Mouse (Mus musculus): ENCODE measurements around the gene Pml. TPM values are rescaled to one million over a fixed set of nuclear protein-coding genes. Genes with fewer than 3 reads are reported as not detected.
A peak's percentile ranks its signal among the peaks of the same experiment; 100 is the strongest.

Pml gene
- polyA plus RNA-seq, 1 experiment from 2014 or later: 2.7 TPM

DNA sequence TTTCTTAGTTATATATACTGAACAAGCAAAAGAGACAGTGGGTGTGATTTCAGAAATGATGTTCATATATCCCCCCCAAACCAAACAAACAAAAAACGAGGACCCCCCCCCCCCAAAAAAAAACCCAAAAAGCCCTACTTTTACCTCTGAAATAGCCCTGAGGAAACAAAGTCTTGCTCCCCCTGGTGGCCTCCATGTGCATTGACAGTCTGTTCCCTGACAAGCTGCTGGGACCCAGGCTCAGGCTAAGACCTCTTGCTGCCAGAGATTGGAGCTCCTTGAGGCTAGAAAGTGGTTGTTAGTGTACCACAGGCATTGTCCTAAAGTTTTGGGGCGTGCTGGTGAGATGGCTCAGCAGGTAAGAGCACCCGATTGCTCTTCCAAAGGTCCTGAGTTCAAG, 32.0 kb upstream of the Pml start:
- H3K9me3 ChIP-seq (ENCODE audit: control insufficient read depth, low read length): no peaks in the 10 kb centered on the region
- no peaks in the 10 kb centered on the region for H3K36me3 ChIP-seq (ENCODE audit: control insufficient read depth, insufficient read depth, low read length)
- no peak for ATAC-seq (ENCODE audit: low read depth)
- H3K4me1 ChIP-seq (ENCODE audit: control insufficient read depth, insufficient read depth, low read length): no peaks in the 10 kb centered on the region
- H3K27me3 ChIP-seq (ENCODE audit: control insufficient read depth, insufficient read depth, low read length): no peaks in the 10 kb centered on the region
- H3K4me3 ChIP-seq (ENCODE audit: low read depth, low read length): no peak overlapping the region
- no peak overlapping the region for H3K9ac ChIP-seq (replicated peaks; ENCODE audit: low read depth, low read length)
- H3K27ac ChIP-seq (ENCODE audit: low read depth, low read length): no peak overlapping the region
- no peak overlapping the region for H3K4me2 ChIP-seq (ENCODE audit: low read depth, low read length)
- 56% methylated on average over 3 of the region's 3 CpGs for WGBS

DNA sequence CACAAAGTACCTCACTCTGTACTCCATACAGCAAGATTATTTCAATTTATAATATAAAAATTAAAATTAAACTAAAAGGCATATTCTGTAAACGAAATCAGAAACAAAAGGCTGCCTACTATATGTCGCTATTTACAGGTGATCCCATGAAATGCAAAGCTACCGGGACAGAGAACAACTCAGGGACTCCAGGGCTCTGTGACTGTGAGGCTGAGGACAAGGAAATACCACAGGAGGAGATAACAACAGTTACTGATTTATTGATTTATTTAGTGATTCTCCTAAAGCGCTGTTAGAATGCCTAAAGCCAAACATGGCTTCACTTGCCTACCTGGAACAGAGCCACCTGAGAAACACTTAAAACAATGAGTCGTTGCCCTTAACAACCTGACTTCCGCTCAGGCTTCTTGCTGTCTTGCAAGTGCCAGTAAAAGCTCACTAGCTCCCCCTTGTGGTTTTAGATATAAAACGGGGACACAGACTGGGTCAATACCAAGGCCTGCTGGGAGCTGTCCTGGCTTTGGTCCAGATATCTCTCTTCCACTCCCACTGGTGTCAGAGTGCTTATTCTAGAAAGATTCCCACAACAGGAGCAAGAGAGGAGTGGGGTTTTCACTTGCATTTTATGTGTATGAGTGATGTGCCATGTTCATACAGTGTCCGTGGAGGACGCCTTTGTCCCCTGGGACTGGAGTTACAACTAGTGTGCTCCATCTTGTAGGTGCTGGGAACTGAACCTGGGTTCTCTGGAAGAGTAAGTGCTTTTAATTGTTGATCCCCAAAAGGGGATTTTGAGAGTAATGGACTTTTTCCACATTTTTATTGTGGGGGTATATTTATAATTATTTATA, 30.9 kb upstream of the Pml start:
- no peak overlapping the region for H3K27ac ChIP-seq (ENCODE audit: low read depth, low read length)
- H3K9ac ChIP-seq (replicated peaks; ENCODE audit: low read depth, low read length): no peak overlapping the region
- no peaks in the 10 kb centered on the region for H3K27me3 ChIP-seq (ENCODE audit: control insufficient read depth, insufficient read depth, low read length)
- no peaks in the 10 kb centered on the region for H3K36me3 ChIP-seq (ENCODE audit: control insufficient read depth, insufficient read depth, low read length)
- 37% methylated on average over 9 of the region's 9 CpGs for WGBS
- H3K9me3 ChIP-seq (ENCODE audit: control insufficient read depth, low read length): no peaks in the 10 kb centered on the region
- peak; percentile 77; the same call in 1 of the 2 replicates for ATAC-seq (ENCODE audit: low read depth)
- no peak overlapping the region for H3K4me2 ChIP-seq (ENCODE audit: low read depth, low read length)
- H3K4me1 ChIP-seq (ENCODE audit: control insufficient read depth, insufficient read depth, low read length): 0 out of 2 replicates have a peak, but pooled peaks cover 4% of the 10 kb centered on the region
- no peak overlapping the region for H3K4me3 ChIP-seq (ENCODE audit: low read depth, low read length)

DNA sequence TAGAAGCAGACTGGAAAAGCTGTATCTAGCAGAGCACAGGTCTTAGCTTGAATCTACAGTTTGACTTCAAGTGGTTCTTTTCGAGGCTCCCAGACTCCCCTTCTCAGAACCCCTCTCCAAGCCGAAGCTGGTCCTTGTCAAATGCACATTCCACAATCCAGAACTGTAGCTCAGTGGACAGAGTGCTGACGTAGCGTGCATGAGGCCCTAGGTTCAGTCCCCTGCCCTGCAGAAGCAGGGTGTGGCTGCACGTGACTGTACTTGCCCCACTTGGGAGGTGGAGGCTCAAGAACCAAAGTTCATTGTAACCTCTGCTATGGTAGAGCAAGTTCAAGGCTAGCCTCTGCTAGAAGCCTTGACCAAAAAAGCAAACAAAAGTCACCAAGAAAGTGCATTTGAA, 30.2 kb upstream of the Pml start:
- H3K9ac ChIP-seq (replicated peaks; ENCODE audit: low read depth, low read length): no peak overlapping the region
- H3K36me3 ChIP-seq (ENCODE audit: control insufficient read depth, insufficient read depth, low read length): no peaks in the 10 kb centered on the region
- H3K4me2 ChIP-seq (ENCODE audit: low read depth, low read length): no peak overlapping the region
- H3K27ac ChIP-seq (ENCODE audit: low read depth, low read length): no peak overlapping the region
- WGBS: 59% methylated on average over 5 of the region's 5 CpGs
- H3K27me3 ChIP-seq (ENCODE audit: control insufficient read depth, insufficient read depth, low read length): no peaks in the 10 kb centered on the region
- no peaks in the 10 kb centered on the region for H3K9me3 ChIP-seq (ENCODE audit: control insufficient read depth, low read length)
- ATAC-seq (ENCODE audit: low read depth): no peak
- no peak overlapping the region for H3K4me3 ChIP-seq (ENCODE audit: low read depth, low read length)
- peaks cover 7% of the 10 kb centered on the region; the same call in 1 of the 2 replicates for H3K4me1 ChIP-seq (ENCODE audit: control insufficient read depth, insufficient read depth, low read length)

DNA sequence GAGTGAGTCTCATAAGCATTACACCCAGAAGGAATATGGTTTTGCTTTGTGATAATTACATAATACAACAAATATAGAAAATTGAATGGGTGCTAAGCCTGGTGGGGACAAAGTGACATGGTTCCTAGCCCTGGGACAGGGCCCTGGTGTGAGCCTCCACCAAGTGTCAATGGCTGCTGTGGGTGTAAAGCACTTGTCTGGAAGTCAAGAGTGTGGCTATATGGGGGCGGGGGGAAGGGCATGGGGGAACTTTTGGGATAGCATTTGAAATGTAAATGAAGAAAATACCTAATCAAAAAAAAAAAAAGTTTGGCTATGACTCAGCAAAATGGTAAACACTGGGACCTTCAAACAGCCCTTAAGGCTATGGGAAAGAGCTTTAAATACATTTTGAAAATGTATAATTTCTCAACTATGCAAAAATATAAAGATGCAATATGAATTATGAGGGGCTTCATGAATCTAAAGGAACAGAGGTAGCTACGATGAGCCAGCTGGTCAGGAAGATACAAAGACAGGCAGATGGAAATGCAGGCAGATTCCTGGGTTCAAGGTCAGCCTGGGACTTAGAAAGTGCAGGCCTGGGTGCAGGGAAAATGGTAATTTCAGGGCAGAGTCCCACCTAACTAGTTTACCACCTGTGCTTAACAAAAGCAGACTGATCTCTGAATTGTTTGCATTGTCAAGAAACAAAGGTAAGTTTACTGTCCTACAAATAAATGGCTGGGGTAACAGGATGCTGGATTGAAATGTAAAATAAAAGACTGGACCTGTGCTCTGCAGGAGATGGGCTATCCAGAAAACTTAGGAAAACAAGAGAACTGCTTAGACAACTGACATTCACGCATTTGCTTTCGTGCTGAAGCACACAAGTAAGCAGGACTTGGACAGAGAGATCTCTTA, 29.5 kb upstream of the Pml start:
- no peak overlapping the region for H3K4me3 ChIP-seq (ENCODE audit: low read depth, low read length)
- H3K27ac ChIP-seq (ENCODE audit: low read depth, low read length): no peak overlapping the region
- WGBS: 34% methylated on average over 4 of the region's 4 CpGs
- peaks cover 7% of the 10 kb centered on the region; the same call in 1 of the 2 replicates for H3K4me1 ChIP-seq (ENCODE audit: control insufficient read depth, insufficient read depth, low read length)
- H3K9me3 ChIP-seq (ENCODE audit: control insufficient read depth, low read length): no peaks in the 10 kb centered on the region
- no peaks in the 10 kb centered on the region for H3K36me3 ChIP-seq (ENCODE audit: control insufficient read depth, insufficient read depth, low read length)
- H3K4me2 ChIP-seq (ENCODE audit: low read depth, low read length): no peak overlapping the region
- no peak overlapping the region for H3K9ac ChIP-seq (replicated peaks; ENCODE audit: low read depth, low read length)
- no peak for ATAC-seq (ENCODE audit: low read depth)
- H3K27me3 ChIP-seq (ENCODE audit: control insufficient read depth, insufficient read depth, low read length): no peaks in the 10 kb centered on the region

DNA sequence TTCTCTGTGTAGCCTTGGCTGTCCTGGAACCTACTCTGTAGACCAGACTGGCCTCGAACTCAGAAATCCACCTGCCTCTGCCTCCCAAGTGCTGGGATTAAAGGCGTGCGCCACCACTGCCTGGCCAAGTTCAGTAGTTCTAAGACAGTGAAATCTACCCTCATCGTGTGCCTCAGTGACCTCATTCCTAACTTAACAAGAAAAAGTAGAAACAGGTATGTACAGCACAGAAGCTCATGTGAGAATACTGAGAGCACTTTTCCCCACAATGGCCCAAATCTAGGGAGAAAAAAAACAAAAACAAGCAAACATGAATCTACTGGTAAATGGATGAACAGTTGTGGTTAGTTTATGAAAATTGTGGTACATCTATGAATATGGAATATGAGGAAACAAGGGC, 28.7 kb upstream of the Pml start:
- Histone ChIP-seq H3K9ac (replicated peaks; ENCODE audit: low read depth, low read length) (no peak overlapping the region), H3K9me3 (ENCODE audit: control insufficient read depth, low read length) (no peaks in the 10 kb centered on the region), H3K4me3 (ENCODE audit: low read depth, low read length) (no peak overlapping the region), H3K27ac (ENCODE audit: low read depth, low read length) (no peak overlapping the region), H3K27me3 (ENCODE audit: control insufficient read depth, insufficient read depth, low read length) (no peaks in the 10 kb centered on the region), H3K4me2 (ENCODE audit: low read depth, low read length) (no peak overlapping the region), H3K4me1 (ENCODE audit: control insufficient read depth, insufficient read depth, low read length) (peaks cover 7% of the 10 kb centered on the region; the same call in 1 of the 2 replicates), H3K36me3 (ENCODE audit: control insufficient read depth, insufficient read depth, low read length) (no peaks in the 10 kb centered on the region)
- no peak for ATAC-seq (ENCODE audit: low read depth)
- 94% methylated on average over 4 of the region's 4 CpGs for WGBS

DNA sequence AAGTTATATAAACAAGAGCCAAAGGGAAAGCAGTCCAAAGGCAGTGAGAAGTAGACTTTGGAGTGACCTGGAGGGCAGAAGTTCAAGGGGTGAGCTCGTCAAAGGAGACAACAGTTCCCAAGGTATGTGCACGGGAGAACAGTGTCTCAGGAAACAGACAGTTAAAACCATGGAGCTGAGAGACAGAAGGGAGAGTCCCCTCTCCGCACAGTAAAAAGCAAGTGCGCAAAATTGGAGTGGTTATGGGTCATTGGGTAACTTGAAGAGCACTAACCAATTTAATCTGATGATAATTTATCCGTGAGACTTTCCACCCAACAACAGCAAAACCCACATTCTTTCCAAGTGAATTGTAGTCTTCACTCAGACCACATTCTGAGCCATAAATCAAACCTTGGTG, 26.8 kb upstream of the Pml start:
- peaks cover 7% of the 10 kb centered on the region; the same call in 1 of the 2 replicates for H3K4me1 ChIP-seq (ENCODE audit: control insufficient read depth, insufficient read depth, low read length)
- no peak for ATAC-seq (ENCODE audit: low read depth)
- H3K27ac ChIP-seq (ENCODE audit: low read depth, low read length): no peak overlapping the region
- no peak overlapping the region for H3K4me3 ChIP-seq (ENCODE audit: low read depth, low read length)
- H3K4me2 ChIP-seq (ENCODE audit: low read depth, low read length): no peak overlapping the region
- H3K27me3 ChIP-seq (ENCODE audit: control insufficient read depth, insufficient read depth, low read length): no peaks in the 10 kb centered on the region
- no peaks in the 10 kb centered on the region for H3K9me3 ChIP-seq (ENCODE audit: control insufficient read depth, low read length)
- whole genome bisulfite sequencing: 30% methylated on average over 5 of the region's 5 CpGs
- no peak overlapping the region for H3K9ac ChIP-seq (replicated peaks; ENCODE audit: low read depth, low read length)
- no peaks in the 10 kb centered on the region for H3K36me3 ChIP-seq (ENCODE audit: control insufficient read depth, insufficient read depth, low read length)

DNA sequence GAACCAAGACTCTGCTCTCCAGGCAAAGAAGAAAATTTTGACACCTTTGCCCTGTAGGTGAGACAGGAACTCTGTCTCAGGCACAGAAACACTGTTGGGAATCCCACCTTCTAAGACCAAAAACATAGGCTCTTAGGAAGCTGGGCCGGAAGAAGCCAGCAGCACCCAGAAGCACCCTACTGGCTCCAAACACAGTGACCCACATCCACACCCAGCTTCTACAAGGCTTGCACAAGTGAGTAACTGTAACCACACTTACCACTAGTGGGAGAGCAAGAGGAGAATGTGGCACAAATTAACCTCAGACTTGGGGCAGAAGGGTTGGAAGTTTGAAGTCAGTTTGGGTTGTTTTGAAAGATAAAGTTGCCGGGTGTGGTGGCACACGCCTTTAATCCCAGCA, 26.2 kb upstream of the Pml start:
- H3K9ac ChIP-seq (replicated peaks; ENCODE audit: low read depth, low read length): no peak overlapping the region
- H3K27me3 ChIP-seq (ENCODE audit: control insufficient read depth, insufficient read depth, low read length): no peaks in the 10 kb centered on the region
- no peak overlapping the region for H3K27ac ChIP-seq (ENCODE audit: low read depth, low read length)
- no peaks in the 10 kb centered on the region for H3K9me3 ChIP-seq (ENCODE audit: control insufficient read depth, low read length)
- no peaks in the 10 kb centered on the region for H3K36me3 ChIP-seq (ENCODE audit: control insufficient read depth, insufficient read depth, low read length)
- peaks cover 7% of the 10 kb centered on the region; the same call in 1 of the 2 replicates for H3K4me1 ChIP-seq (ENCODE audit: control insufficient read depth, insufficient read depth, low read length)
- WGBS: 86% methylated on average over 3 of the region's 3 CpGs
- ATAC-seq (ENCODE audit: low read depth): no peak
- H3K4me3 ChIP-seq (ENCODE audit: low read depth, low read length): no peak overlapping the region
- H3K4me2 ChIP-seq (ENCODE audit: low read depth, low read length): no peak overlapping the region

DNA sequence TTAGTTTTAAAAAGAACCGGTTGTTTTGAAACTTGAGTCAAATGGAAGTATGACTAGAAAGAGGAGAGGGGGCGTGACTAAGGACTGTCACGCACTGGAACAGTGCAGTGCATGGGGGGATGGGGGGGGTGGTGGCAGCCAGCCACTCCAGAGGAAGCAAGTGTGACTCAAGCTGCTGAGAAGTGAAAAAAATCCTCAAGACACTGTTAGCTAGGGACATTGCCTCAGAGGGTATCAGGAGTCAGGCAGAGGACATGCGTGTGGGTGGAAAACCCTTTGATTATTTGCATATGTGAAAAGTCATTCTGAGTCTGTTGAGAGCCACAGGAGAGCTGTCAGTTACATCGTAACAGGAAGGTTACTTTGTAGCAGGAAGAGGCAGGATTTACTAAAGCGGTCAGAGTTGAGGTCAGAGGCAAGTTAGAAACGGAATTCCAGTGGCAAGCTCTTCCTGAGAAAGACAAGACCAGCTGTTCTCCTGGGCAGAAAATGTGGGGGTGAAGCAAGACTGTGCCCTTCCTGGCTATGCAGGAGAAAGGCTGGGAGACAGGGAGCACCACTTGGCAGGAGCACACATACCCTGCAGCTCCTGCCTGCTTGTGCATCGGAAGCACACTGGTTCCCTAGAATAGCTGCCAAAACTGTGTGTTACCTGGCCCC, 25.7 kb upstream of the Pml start:
- no peak overlapping the region for H3K27ac ChIP-seq (ENCODE audit: low read depth, low read length)
- H3K4me1 ChIP-seq (ENCODE audit: control insufficient read depth, insufficient read depth, low read length): peaks cover 7% of the 10 kb centered on the region; the same call in 1 of the 2 replicates
- no peaks in the 10 kb centered on the region for H3K9me3 ChIP-seq (ENCODE audit: control insufficient read depth, low read length)
- no peak overlapping the region for H3K4me2 ChIP-seq (ENCODE audit: low read depth, low read length)
- no peaks in the 10 kb centered on the region for H3K27me3 ChIP-seq (ENCODE audit: control insufficient read depth, insufficient read depth, low read length)
- H3K36me3 ChIP-seq (ENCODE audit: control insufficient read depth, insufficient read depth, low read length): no peaks in the 10 kb centered on the region
- no peak for ATAC-seq (ENCODE audit: low read depth)
- 38% methylated on average over 8 of the region's 8 CpGs for WGBS
- no peak overlapping the region for H3K4me3 ChIP-seq (ENCODE audit: low read depth, low read length)
- H3K9ac ChIP-seq (replicated peaks; ENCODE audit: low read depth, low read length): no peak overlapping the region

Measured in neural tube, embryonic 14.5 days (tissue).